Mouse (Mus musculus): ENCODE data around the gene Gm5134.

Gm5134 gene

DNA sequence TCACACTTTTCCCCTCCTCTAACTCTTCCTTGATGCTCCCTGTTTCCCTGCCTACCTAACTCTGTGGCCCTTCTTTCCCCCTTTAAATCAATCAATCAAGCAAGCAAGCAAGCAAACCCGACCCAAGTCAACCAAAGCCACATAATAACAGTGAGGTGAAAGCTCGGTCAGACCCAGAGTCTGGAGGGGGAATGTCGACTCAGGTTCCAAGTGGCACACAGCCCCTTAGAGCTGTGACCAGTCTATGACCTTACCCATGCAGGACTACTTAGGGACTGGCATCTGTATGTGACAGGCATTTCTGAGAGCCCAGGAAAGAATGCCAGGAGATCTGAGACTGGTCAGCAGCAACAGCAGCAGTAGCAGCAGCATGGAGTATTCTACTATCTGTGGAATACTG is 42.0 kb downstream of the Gm5134 start:
- DNase-seq, result no peak

- DNase-seq, result no peak
Measured at GRCm38 (mm10) chr10:76001160-76001559, 46.8 kb downstream of the Gm5134 start.

- DNase-seq, result peak; percentile 90
Measured at GRCm38 (mm10) chr10:76002101-76002521, 47.8 kb downstream of the Gm5134 start.

DNA sequence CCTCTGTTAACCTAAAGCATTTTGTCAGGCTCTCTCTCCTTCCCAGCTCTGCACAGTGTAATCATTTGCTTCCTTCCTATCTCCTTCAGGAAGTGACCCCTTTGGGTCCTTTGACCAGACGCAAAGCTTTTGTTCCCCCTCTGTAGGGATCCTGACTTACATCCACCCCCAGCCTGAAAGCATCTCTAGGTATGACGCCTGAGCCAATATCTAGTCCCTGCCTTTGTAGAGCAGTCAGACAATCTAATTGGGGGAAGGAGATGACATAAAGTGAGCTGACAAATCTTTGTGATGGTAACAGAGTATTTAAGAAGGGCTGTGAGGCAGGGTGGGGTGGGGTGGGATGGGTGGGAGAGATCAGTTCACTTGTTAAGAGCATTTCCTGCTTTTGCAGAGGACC is 48.3 kb downstream of the Gm5134 start:
- no peak for DNase-seq

- DNase-seq, result no peak
Measured at GRCm38 (mm10) chr10:76003221-76003620, 48.9 kb downstream of the Gm5134 start.

DNA sequence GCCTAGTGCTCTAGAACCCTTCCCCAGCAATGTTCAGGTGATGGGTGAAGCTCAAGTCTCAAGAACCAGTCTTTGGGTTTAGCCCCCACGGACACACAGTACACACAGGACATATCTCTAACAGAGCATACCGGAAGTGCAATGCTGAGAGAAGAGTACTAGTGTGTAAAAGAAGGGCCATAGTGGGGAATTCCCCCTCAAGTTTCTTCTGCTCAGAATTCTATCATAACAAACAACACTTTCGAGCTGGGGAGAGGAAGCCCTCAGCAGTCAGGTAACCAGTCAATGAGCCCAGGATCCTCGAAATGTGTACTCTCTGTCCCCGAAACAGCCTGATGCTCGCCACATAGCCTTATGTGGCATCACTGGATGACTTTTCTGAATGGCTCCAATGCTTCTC is 52.1 kb downstream of the Gm5134 start:
- no peak for DNase-seq

DNA sequence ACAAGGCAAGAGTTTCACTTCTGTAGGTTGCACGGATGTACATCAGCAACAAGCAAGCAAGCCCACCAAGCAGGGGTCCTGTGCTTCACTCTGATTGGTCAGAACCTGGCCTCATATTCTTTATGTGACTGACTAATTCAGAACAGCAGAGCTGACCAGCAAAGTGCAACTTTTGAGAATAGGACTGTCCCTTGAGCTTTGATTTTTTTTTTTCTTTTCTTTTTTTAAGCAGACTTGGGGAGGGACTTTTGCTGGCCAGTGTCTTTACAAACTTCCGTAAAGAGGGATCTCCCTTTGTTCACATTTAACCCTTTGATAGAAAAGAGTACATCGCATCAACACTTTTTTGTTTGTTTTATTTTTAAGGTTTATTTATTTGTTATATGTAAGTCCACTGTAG is 55.5 kb downstream of the Gm5134 start:
- no peak for DNase-seq

- DNase-seq, result no peak
Measured at GRCm38 (mm10) chr10:76012922-76013321, 58.6 kb downstream of the Gm5134 start.

DNA sequence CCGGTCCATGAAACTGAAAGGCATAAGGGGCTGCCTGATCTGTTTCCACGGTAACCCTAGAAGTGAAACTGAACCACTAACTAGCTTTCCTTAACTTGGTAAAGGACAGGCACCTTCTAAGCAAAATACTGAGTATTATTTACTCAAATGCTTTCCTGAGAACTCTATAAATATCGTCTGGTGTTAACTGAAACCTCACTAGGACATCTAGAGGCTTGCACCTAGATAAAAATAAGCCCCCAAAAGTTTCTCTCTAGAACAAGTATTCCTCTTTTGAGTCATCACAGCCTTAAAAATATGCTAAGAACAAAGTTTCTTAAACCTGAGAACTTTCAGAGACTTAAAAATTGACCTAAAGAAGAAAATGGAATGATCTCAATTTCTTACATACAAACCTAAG is 62.6 kb downstream of the Gm5134 start:
- DNase-seq, result no peak

- DNase-seq, result no peak
Measured at GRCm38 (mm10) chr10:76021728-76022127, 67.4 kb downstream of the Gm5134 start.

DNA sequence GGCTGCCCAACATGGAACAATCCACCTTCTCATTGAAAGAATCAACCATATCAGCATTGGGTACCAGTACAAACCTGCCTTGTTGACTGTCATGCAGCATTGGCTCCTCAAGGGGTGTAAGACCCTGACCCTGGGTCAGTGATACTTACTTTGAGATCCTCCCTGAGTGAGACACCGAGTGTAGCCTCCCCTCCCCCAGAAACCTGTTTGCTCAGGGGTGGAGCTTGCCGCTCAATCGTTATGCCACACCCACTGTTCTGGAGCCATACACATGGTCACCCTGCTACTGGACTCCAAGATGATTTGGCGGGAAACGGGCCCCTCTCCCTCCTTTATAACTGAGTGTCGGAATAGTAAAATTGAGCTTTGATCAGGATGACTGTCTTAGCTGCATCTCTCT is 69.6 kb downstream of the Gm5134 start:
- DNase-seq, result no peak

- DNase-seq, result no peak
Measured at GRCm38 (mm10) chr10:76025470-76026190, 71.3 kb downstream of the Gm5134 start.

DNA sequence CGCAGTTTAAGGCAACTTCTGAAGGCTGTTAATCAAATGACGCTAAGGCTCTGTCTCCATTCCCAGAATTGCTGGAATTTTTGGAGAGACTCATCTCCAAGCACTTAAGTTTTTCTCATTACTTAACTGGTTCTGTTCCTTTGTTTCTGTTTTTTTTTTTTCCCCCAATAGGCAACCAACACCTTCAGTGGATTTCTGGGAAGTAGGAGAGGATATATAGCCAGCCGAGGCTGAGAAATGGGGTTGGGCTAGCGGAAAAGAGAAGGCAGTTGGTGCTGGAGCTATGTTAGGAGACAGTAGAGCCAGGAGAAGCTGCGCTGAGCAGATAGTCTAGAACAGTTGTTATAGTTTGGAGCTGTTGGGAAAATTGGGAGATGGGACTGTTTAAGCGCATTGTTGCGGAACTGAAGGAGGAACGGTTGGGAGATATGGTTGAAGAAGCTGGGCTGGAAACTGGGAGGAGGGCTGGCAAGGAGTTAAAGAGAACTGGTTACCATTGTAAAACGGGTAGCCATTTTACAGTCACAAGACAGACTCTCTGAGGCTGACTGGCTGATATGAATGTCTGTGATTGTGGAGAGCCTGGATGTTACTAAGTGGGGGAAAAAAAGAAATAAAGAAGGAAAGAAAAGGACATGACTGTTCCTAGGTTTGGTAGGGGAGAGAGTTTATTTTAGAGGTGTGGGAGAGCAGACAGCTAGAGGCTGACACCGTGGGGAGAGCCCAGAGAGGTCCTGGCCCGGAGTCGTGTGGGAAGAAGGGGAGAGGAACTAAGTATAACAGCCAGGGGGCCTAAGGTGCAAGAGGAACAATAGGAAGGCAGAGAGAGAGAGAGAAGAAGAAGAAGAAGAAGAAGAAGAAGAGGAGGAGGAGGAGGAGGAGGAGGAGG is 73.1 kb downstream of the Gm5134 start:
- DNase-seq, result no peak

GRCm38 (mm10) chr10:76028016-76028366 is 73.7 kb downstream of the Gm5134 start:
- no peak for DNase-seq

DNA sequence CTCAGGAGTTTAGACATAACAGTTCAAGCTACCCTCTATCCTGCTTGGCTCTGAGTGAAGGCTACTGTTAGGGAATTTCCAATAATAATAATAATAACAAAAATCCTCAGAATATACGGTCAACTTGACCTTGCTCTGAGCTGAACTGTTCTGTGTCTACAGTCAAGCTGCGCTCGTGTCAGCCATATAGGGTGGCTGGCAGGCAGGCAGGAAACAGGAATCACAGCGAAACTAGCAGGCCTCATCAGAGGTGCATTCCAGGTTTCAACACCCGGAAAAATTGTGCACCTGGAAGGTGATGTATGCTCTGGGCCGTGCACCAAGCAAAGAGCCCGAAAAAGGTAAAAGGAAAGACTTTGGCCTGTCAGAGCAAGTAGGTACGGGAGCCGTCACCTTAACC is 74.1 kb downstream of the Gm5134 start:
- no peak for DNase-seq

DNA sequence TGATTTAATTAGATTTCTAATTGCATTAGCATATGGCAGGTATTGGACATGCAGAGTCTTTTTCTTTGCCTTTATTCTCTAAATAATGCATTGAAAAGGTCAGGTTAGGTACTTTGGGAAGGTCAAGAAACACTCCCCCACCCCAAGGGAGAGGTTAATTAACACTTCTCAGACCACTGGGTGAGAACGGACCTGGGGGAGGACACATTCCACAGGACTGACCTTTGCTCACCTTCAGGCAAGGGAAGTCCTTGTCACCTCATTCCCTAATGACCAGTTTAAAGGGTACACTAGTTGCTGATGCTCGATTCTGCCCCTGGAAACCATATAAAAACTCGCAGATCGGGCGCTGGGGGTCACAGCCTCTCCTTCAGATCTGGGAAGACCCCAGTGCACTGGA is 75.0 kb downstream of the Gm5134 start:
- no peak for DNase-seq

DNA sequence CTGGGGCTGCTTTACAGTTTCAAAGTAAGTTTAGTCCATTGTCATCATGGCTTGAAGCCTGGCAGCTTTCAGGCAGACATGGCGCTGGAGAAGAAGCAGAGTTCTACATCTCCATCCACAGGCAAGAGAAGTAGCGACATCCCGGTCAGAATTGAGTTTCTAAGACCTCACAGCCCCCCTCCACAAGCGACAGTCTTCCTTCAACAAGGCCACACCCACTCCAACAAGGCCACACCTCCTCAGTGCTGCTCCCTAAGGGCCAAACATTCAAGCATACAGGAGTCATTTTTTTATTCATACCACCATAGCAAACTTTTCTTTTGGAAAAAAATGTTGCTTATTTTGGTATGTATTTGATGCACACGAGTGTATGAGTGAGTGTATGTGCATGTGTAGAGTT is 76.2 kb downstream of the Gm5134 start:
- DNase-seq, result no peak

- no peak for DNase-seq
Measured at GRCm38 (mm10) chr10:76031511-76032401, 77.4 kb downstream of the Gm5134 start.

GRCm38 (mm10) chr10:76032402-76033118 is 78.2 kb downstream of the Gm5134 start, which contains the start of gene Zfp280b:
Zfp280b (plus strand) TSS chr10:76032650.
- peak; percentile 95 for DNase-seq

DNA sequence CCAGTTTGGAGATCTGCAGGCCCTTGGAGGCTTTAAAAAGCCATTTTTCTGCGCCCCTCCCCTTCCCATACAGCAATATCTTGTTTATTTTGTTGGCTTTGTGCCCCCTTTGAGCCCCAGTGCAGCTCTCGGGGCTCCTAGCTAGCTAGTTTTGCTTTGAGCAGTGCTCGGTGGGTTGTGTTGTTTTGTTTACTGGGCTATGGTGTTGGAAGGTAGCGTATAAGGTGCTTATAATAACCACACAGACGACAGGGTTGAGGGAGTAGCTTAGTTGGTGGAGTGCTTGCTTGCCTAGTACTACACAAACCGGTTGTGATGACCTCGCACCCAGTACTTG is 78.8 kb downstream of the Gm5134 start:
- DNase-seq, result peak; percentile 45

- no peak for DNase-seq
Measured at GRCm38 (mm10) chr10:76034001-76034600, 79.8 kb downstream of the Gm5134 start.

GRCm38 (mm10) chr10:76035277-76035676 is 81.0 kb downstream of the Gm5134 start:
- DNase-seq, result no peak
